Mouse (Mus musculus) heart, embryonic 11.5 days (tissue): Measurements from ENCODE around the gene Fam184b. TPM values are rescaled to one million over a fixed set of nuclear protein-coding genes. Genes with fewer than 3 reads are reported as not detected.

Source experiments
- ATAC-seq: fragments of 200-750 bp; cut with Nextera tagmentation; replicated peaks from 2 replicates; pipeline ENCODE4 v1.8.0; 2017; ENCODE audit warnings: moderate library complexity; ENCODE audit not compliant: insufficient number of reproducible peaks, low FRiP score, low TSS enrichment
- H3K27ac ChIP-seq: fragments of 300-500 bp; sonication (generic); 2 replicates; pipeline ENCODE4 v1.5.1; 2014; ENCODE audit warnings: mild to moderate bottlenecking, low read depth, low read length
- H3K27me3 ChIP-seq: fragments of 300-500 bp; sonication (generic); 2 replicates; pipeline ENCODE4 v1.6.1; 2014; ENCODE audit warnings: mild to moderate bottlenecking, low read length, mixed read lengths; ENCODE audit not compliant: control insufficient read depth, insufficient read depth
- H3K36me3 ChIP-seq: fragments of 300-500 bp; sonication (generic); 2 replicates; pipeline ENCODE4 v1.6.1; 2014; ENCODE audit warnings: mild to moderate bottlenecking, low read length, moderate library complexity, mixed read lengths; ENCODE audit not compliant: control insufficient read depth, insufficient read depth
- H3K4me1 ChIP-seq: fragments of 300-500 bp; sonication (generic); 2 replicates; pipeline ENCODE4 v1.6.1; 2014; ENCODE audit warnings: low read length; ENCODE audit not compliant: control insufficient read depth, insufficient read depth
- H3K4me2 ChIP-seq: fragments of 300-500 bp; sonication (generic); 2 replicates; pipeline ENCODE4 v1.6.1; 2014; ENCODE audit warnings: mild to moderate bottlenecking, moderate library complexity
- H3K4me3 ChIP-seq: fragments of 300-500 bp; sonication (generic); 2 replicates; pipeline ENCODE4 v1.5.1; 2014; ENCODE audit warnings: low read depth, low read length
- H3K9ac ChIP-seq: fragments of 300-500 bp; sonication (generic); 2 replicates; pipeline ENCODE4 v1.6.1; 2014; ENCODE audit warnings: mild to moderate bottlenecking, low read depth, low read length, moderate library complexity
- H3K9me3 ChIP-seq: fragments of 300-500 bp; sonication (generic); replicated peaks from 2 replicates; pipeline ENCODE4 v1.6.1; 2016; ENCODE audit warnings: low read length; ENCODE audit not compliant: control insufficient read depth
- WGBS: fragments of 180-500 bp; shearing (Covaris S2); extraction: QIAGEN DNeasy Blood & Tissue Kit; methylation state at CpG from one replicate; pipeline ENCODE4 v1.1.7; 2014; ENCODE audit not compliant: insufficient replicate concordance; 5-methylcytosine and 5-hydroxymethylcytosine counted together
- polyA plus RNA-seq: library from polyadenylated mRNA; unstranded; fragments of >200 nt; fragmentation: Nextera tagmentation; extraction: Ambion mirVana; gene quantifications from 2 replicates; pipeline ENCODE4 v1.2.1, GENCODE M21; 2014

The Fam184b gene
- polyA plus RNA-seq: 0.06 and 0.39 TPM in 2 replicates

- no peaks in the 10 kb centered on the region for H3K9me3 ChIP-seq
- ATAC-seq: peak; percentile 49
- H3K27ac ChIP-seq: no peak within 1 kb of the TSS
- H3K27me3 ChIP-seq: peaks cover 12% of the 10 kb centered on the region
- WGBS: 1% methylated on average over 48 of the region's 48 CpGs
- peak within 1 kb of the TSS; percentile 61 for H3K4me3 ChIP-seq
- H3K36me3 ChIP-seq: no peaks in the 10 kb centered on the region
- peak within 1 kb of the TSS; percentile 63 for H3K9ac ChIP-seq
- H3K4me2 ChIP-seq: peak within 1 kb of the TSS; percentile 99
- no peaks in the 10 kb centered on the region for H3K4me1 ChIP-seq
Measured at GRCm38 (mm10) chr5:45638806-45639714, at the start of gene Fam184b. Gene Fam184b (minus strand): TSS chr5:45639614.

GRCm38 (mm10) chr5:45689152-45689551, 49.7 kb upstream of the Fam184b start:
- Histone ChIP-seq H3K9me3 (no peaks in the 10 kb centered on the region), H3K27ac (no peak overlapping the region), H3K4me3 (no peak overlapping the region), H3K36me3 (peaks cover 6% of the 10 kb centered on the region; the same call in 1 of the 2 replicates), H3K27me3 (no peaks in the 10 kb centered on the region), H3K4me1 (no peaks in the 10 kb centered on the region), H3K4me2 (no peak overlapping the region), H3K9ac (no peak overlapping the region)
- ATAC-seq: no peak
- WGBS: 92% methylated on average over 4 of the region's 4 CpGs

GRCm38 (mm10) chr5:45686223-45686622, 46.8 kb upstream of the Fam184b start:
- Histone ChIP-seq H3K27me3 (no peaks in the 10 kb centered on the region), H3K4me2 (no peak overlapping the region), H3K36me3 (peaks cover 6% of the 10 kb centered on the region; the same call in 1 of the 2 replicates), H3K4me3 (no peak overlapping the region), H3K9ac (no peak overlapping the region), H3K27ac (no peak overlapping the region), H3K4me1 (no peaks in the 10 kb centered on the region), H3K9me3 (no peaks in the 10 kb centered on the region)
- 90% methylated on average over 3 of the region's 3 CpGs for WGBS
- no peak for ATAC-seq

GRCm38 (mm10) chr5:45685243-45685642, 45.8 kb upstream of the Fam184b start:
- H3K4me3 ChIP-seq: no peak overlapping the region
- H3K36me3 ChIP-seq: peaks cover 10% of the 10 kb centered on the region; the same call in 1 of the 2 replicates
- H3K27me3 ChIP-seq: no peaks in the 10 kb centered on the region
- no peaks in the 10 kb centered on the region for H3K4me1 ChIP-seq
- H3K9me3 ChIP-seq: no peaks in the 10 kb centered on the region
- no peak overlapping the region for H3K4me2 ChIP-seq
- WGBS: 89% methylated on average over 2 of the region's 2 CpGs
- ATAC-seq: no peak
- H3K27ac ChIP-seq: no peak overlapping the region
- no peak overlapping the region for H3K9ac ChIP-seq

GRCm38 (mm10) chr5:45683388-45683787, 44.0 kb upstream of the Fam184b start:
- Histone ChIP-seq H3K27me3 (no peaks in the 10 kb centered on the region), H3K27ac (no peak overlapping the region), H3K4me3 (no peak overlapping the region), H3K4me2 (no peak overlapping the region), H3K9ac (no peak overlapping the region), H3K9me3 (no peaks in the 10 kb centered on the region), H3K4me1 (no peaks in the 10 kb centered on the region), H3K36me3 (peaks cover 4% of the 10 kb centered on the region; the same call in 1 of the 2 replicates)
- ATAC-seq: no peak
- WGBS: 93% methylated on average over 1 of the region's 1 CpGs

GRCm38 (mm10) chr5:45679955-45680354, 40.5 kb upstream of the Fam184b start:
- Histone ChIP-seq H3K9me3 (no peaks in the 10 kb centered on the region), H3K9ac (no peak overlapping the region), H3K36me3 (peaks cover 6% of the 10 kb centered on the region; the same call in 1 of the 2 replicates), H3K27me3 (no peaks in the 10 kb centered on the region), H3K4me3 (no peak overlapping the region), H3K27ac (no peak overlapping the region), H3K4me1 (no peaks in the 10 kb centered on the region), H3K4me2 (no peak overlapping the region)
- ATAC-seq: no peak

- Histone ChIP-seq H3K9me3 (no peaks in the 10 kb centered on the region), H3K4me2 (no peak overlapping the region), H3K27me3 (no peaks in the 10 kb centered on the region), H3K4me3 (no peak overlapping the region), H3K36me3 (peaks cover 6% of the 10 kb centered on the region; the same call in 1 of the 2 replicates), H3K27ac (no peak overlapping the region), H3K9ac (no peak overlapping the region), H3K4me1 (no peaks in the 10 kb centered on the region)
- ATAC-seq: no peak
- 69% methylated on average over 4 of the region's 4 CpGs for WGBS
Measured at GRCm38 (mm10) chr5:45677639-45678038, 38.2 kb upstream of the Fam184b start.

- H3K9me3 ChIP-seq: no peaks in the 10 kb centered on the region
- 85% methylated on average over 1 of the region's 1 CpGs for WGBS
- no peak for ATAC-seq
- H3K4me2 ChIP-seq: no peak overlapping the region
- H3K27ac ChIP-seq: no peak overlapping the region
- no peak overlapping the region for H3K4me3 ChIP-seq
- peaks cover 2% of the 10 kb centered on the region; the same call in 1 of the 2 replicates for H3K36me3 ChIP-seq
- H3K4me1 ChIP-seq: no peaks in the 10 kb centered on the region
- H3K27me3 ChIP-seq: no peaks in the 10 kb centered on the region
- no peak overlapping the region for H3K9ac ChIP-seq
Measured at GRCm38 (mm10) chr5:45675032-45675431, 35.6 kb upstream of the Fam184b start.
